Mouse (Mus musculus): ENCODE measurements around the gene Cpt1b. TPM values are rescaled to one million over a fixed set of nuclear protein-coding genes. Genes with fewer than 3 reads are reported as not detected.

Gene Cpt1b
- total and polyA plus RNA-seq, 2 experiments from 2014 or later, result 412 to 674 TPM

GRCm38 (mm10) chr15:89379429-89379828 lies 46.2 kb downstream of the Cpt1b start:
- WGBS, result 11% methylated on average over 10 of the region's 10 CpGs
- Histone ChIP-seq H3K27ac (ENCODE audit: low read depth) (no peak overlapping the region), H3K9ac (replicated peaks; ENCODE audit: low read depth, low read length) (no peak overlapping the region), H3K4me3 (ENCODE audit: low read depth, low read length) (peak overlapping the region; percentile 44), H3K36me3 (replicated peaks; ENCODE audit: control insufficient read depth, insufficient read depth, low read length) (no peaks in the 10 kb centered on the region), H3K27me3 (ENCODE audit: control insufficient read depth, insufficient read depth, low read length) (peaks cover 40% of the 10 kb centered on the region), H3K9me3 (replicated peaks; ENCODE audit: control insufficient read depth, low read length) (no peaks in the 10 kb centered on the region), H3K4me2 (ENCODE audit: low read depth, low read length) (peak overlapping the region; percentile 71), H3K4me1 (ENCODE audit: control insufficient read depth, insufficient read depth) (peaks cover 4% of the 10 kb centered on the region; the same call in 1 of the 2 replicates)
- DNase-seq (ENCODE audit: low spot score) (no peak), ATAC-seq (ENCODE audit: insufficient read depth, low read depth) (no peak)
- TF ChIP-seq CTCF (IDR thresholded peaks at IDR 0.05; ENCODE audit: low read depth) (no peak), EP300 (IDR thresholded peaks at IDR 0.05; ENCODE audit: low read depth) (no peak)

- Histone ChIP-seq H3K27ac (ENCODE audit: low read depth) (no peak within 1 kb of the TSS), H3K4me3 (ENCODE audit: low read depth, low read length) (peak within 1 kb of the TSS; percentile 44), H3K27me3 (ENCODE audit: control insufficient read depth, insufficient read depth, low read length) (peaks cover 40% of the 10 kb centered on the region), H3K4me1 (ENCODE audit: control insufficient read depth, insufficient read depth) (peaks cover 4% of the 10 kb centered on the region; the same call in 1 of the 2 replicates), H3K9me3 (replicated peaks; ENCODE audit: control insufficient read depth, low read length) (no peaks in the 10 kb centered on the region), H3K9ac (replicated peaks; ENCODE audit: low read depth, low read length) (no peak within 1 kb of the TSS), H3K36me3 (replicated peaks; ENCODE audit: control insufficient read depth, insufficient read depth, low read length) (no peaks in the 10 kb centered on the region), H3K4me2 (ENCODE audit: low read depth, low read length) (peak within 1 kb of the TSS; percentile 71)
- ATAC-seq (ENCODE audit: insufficient read depth, low read depth), result peak; percentile 70
- peak; percentile 23 for DNase-seq (ENCODE audit: low spot score)
- TF ChIP-seq CTCF (IDR thresholded peaks at IDR 0.05; ENCODE audit: low read depth) (no peak), EP300 (IDR thresholded peaks at IDR 0.05; ENCODE audit: low read depth) (no peak)
- WGBS, result under 1% methylated on average over 33 of the region's 33 CpGs
These were observed 46.7 kb downstream of the Cpt1b start, which contains the start of gene Odf3b for GRCm38 (mm10) chr15:89378831-89379401. Gene Odf3b, minus strand, starts transcription at chr15:89379282.

GRCm38 (mm10) chr15:89377938-89378828 lies 47.5 kb downstream of the Cpt1b start:
- H3K9me3 ChIP-seq (replicated peaks; ENCODE audit: control insufficient read depth, low read length), result no peaks in the 10 kb centered on the region
- TF ChIP-seq EP300 (IDR thresholded peaks at IDR 0.05; ENCODE audit: low read depth), result no peak
- no peak for TF ChIP-seq CTCF (IDR thresholded peaks at IDR 0.05; ENCODE audit: low read depth)
- H3K4me1 ChIP-seq (ENCODE audit: control insufficient read depth, insufficient read depth), result peaks cover 6% of the 10 kb centered on the region; the same call in 1 of the 2 replicates
- H3K4me2 ChIP-seq (ENCODE audit: low read depth, low read length), result peak overlapping the region; percentile 71
- H3K4me3 ChIP-seq (ENCODE audit: low read depth, low read length), result peak overlapping the region; percentile 44
- H3K9ac ChIP-seq (replicated peaks; ENCODE audit: low read depth, low read length), result no peak overlapping the region
- ATAC-seq (ENCODE audit: insufficient read depth, low read depth) (no peak), DNase-seq (ENCODE audit: low spot score) (no peak)
- H3K36me3 ChIP-seq (replicated peaks; ENCODE audit: control insufficient read depth, insufficient read depth, low read length), result no peaks in the 10 kb centered on the region
- no peak overlapping the region for H3K27ac ChIP-seq (ENCODE audit: low read depth)
- WGBS, result 14% methylated on average over 46 of the region's 46 CpGs
- H3K27me3 ChIP-seq (ENCODE audit: control insufficient read depth, insufficient read depth, low read length), result peaks cover 40% of the 10 kb centered on the region

GRCm38 (mm10) chr15:89377362-89377761 lies 48.3 kb downstream of the Cpt1b start:
- TF ChIP-seq EP300 (IDR thresholded peaks at IDR 0.05; ENCODE audit: low read depth) (no peak), CTCF (IDR thresholded peaks at IDR 0.05; ENCODE audit: low read depth) (no peak)
- H3K9ac ChIP-seq (replicated peaks; ENCODE audit: low read depth, low read length), result no peak overlapping the region
- peaks cover 40% of the 10 kb centered on the region for H3K27me3 ChIP-seq (ENCODE audit: control insufficient read depth, insufficient read depth, low read length)
- no peak overlapping the region for H3K4me3 ChIP-seq (ENCODE audit: low read depth, low read length)
- DNase-seq (ENCODE audit: low spot score), result no peak
- H3K27ac ChIP-seq (ENCODE audit: low read depth), result no peak overlapping the region
- ATAC-seq (ENCODE audit: insufficient read depth, low read depth), result no peak
- H3K36me3 ChIP-seq (replicated peaks; ENCODE audit: control insufficient read depth, insufficient read depth, low read length), result no peaks in the 10 kb centered on the region
- H3K9me3 ChIP-seq (replicated peaks; ENCODE audit: control insufficient read depth, low read length), result no peaks in the 10 kb centered on the region
- peaks cover 12% of the 10 kb centered on the region; the same call in 1 of the 2 replicates for H3K4me1 ChIP-seq (ENCODE audit: control insufficient read depth, insufficient read depth)
- 12% methylated on average over 18 of the region's 18 CpGs for WGBS
- H3K4me2 ChIP-seq (ENCODE audit: low read depth, low read length), result no peak overlapping the region

GRCm38 (mm10) chr15:89376957-89377356 lies 48.7 kb downstream of the Cpt1b start, which contains the start of gene Tymp:
Gene Tymp, minus strand, starts transcription at chr15:89377039.
- Histone ChIP-seq H3K36me3 (replicated peaks; ENCODE audit: control insufficient read depth, insufficient read depth, low read length) (peaks cover 2% of the 10 kb centered on the region), H3K4me2 (ENCODE audit: low read depth, low read length) (no peak within 1 kb of the TSS), H3K4me3 (ENCODE audit: low read depth, low read length) (no peak within 1 kb of the TSS), H3K9ac (replicated peaks; ENCODE audit: low read depth, low read length) (no peak within 1 kb of the TSS), H3K9me3 (replicated peaks; ENCODE audit: control insufficient read depth, low read length) (no peaks in the 10 kb centered on the region), H3K27me3 (ENCODE audit: control insufficient read depth, insufficient read depth, low read length) (peaks cover 40% of the 10 kb centered on the region), H3K4me1 (ENCODE audit: control insufficient read depth, insufficient read depth) (peaks cover 12% of the 10 kb centered on the region; the same call in 1 of the 2 replicates), H3K27ac (ENCODE audit: low read depth) (no peak within 1 kb of the TSS)
- TF ChIP-seq EP300 (IDR thresholded peaks at IDR 0.05; ENCODE audit: low read depth) (no peak), CTCF (IDR thresholded peaks at IDR 0.05; ENCODE audit: low read depth) (no peak)
- ATAC-seq (ENCODE audit: insufficient read depth, low read depth) (no peak), DNase-seq (ENCODE audit: low spot score) (no peak)
- 30% methylated on average over 16 of the region's 16 CpGs for WGBS

Measured in heart, postnatal 0 days (tissue).